Mouse (Mus musculus) intestine, embryonic 16.5 days (tissue): Measurements from ENCODE around the gene Chrd. TPM values are rescaled to one million over a fixed set of nuclear protein-coding genes. Genes with fewer than 3 reads are reported as not detected.

Source experiments
- ATAC-seq: fragments of 200-750 bp; cut with Nextera tagmentation; 2 replicates; pipeline ENCODE4 v1.8.0; 2017; ENCODE audit warnings: moderate TSS enrichment, moderate library complexity
- H3K27ac ChIP-seq: fragments of 300-500 bp; sonication (generic); 2 replicates; pipeline ENCODE4 v1.5.1; 2014; ENCODE audit warnings: mild to moderate bottlenecking, low read length
- H3K27me3 ChIP-seq: fragments of 300-500 bp; sonication (generic); replicated peaks from 2 replicates; pipeline ENCODE4 v1.6.1; 2014; ENCODE audit warnings: low read length, control low read depth, mixed read lengths; ENCODE audit not compliant: control insufficient read depth, insufficient read depth
- H3K36me3 ChIP-seq: fragments of 300-500 bp; sonication (generic); 2 replicates; pipeline ENCODE4 v1.6.1; 2014; ENCODE audit warnings: low read length, control low read depth; ENCODE audit not compliant: control insufficient read depth, insufficient read depth
- H3K4me1 ChIP-seq: fragments of 300-500 bp; sonication (generic); 2 replicates; pipeline ENCODE4 v1.6.1; 2014; ENCODE audit warnings: low read length, control low read depth, mixed read lengths; ENCODE audit not compliant: control insufficient read depth, insufficient read depth
- H3K4me2 ChIP-seq: fragments of 300-500 bp; sonication (generic); 2 replicates; pipeline ENCODE4 v1.6.1; 2014; ENCODE audit warnings: low read depth, low read length, control low read depth
- H3K4me3 ChIP-seq: fragments of 300-500 bp; sonication (generic); 2 replicates; pipeline ENCODE4 v1.5.1; 2014; ENCODE audit warnings: mild to moderate bottlenecking, low read length
- H3K9ac ChIP-seq: fragments of 300-500 bp; sonication (generic); 2 replicates; pipeline ENCODE4 v1.6.1; 2014; ENCODE audit warnings: low read depth, low read length
- H3K9me3 ChIP-seq: fragments of 300-500 bp; sonication (generic); 2 replicates; pipeline ENCODE4 v1.6.1; 2016; ENCODE audit warnings: low read length, control low read depth; ENCODE audit not compliant: control insufficient read depth
- WGBS: fragments of 180-500 bp; shearing (Covaris S2); extraction: QIAGEN DNeasy Blood & Tissue Kit; methylation state at CpG from one replicate; pipeline ENCODE4 v1.1.7; 2014; 5-methylcytosine and 5-hydroxymethylcytosine counted together
- polyA plus RNA-seq: library from polyadenylated mRNA; unstranded; fragments of >200 nt; fragmentation: Nextera tagmentation; extraction: Ambion mirVana; gene quantifications from 2 replicates; pipeline ENCODE4 v1.2.1, GENCODE M21; 2015

The Chrd gene
- polyA plus RNA-seq, 1 experiment from 2014 or later = 3.0 TPM

DNA sequence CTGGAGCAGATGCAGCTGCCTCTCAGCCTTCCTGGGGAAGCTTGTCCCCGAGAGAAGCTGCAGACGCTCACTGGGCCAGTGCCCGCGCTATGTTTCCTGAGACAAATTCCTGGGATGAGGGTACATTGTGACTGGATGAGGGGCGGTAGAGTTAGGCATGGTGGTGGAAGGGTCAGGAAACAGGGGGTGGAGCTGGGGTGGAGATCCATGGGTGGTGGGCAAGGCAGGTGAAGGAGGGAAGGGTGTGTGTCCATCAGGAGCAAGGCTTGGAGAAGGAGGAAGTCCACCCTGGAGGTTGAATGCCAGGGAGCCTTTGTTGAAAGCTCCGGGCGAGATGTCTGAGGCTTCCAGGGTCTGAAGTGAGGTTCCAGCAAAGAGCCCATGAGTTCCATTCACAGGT, 7.6 kb upstream of the Chrd start:
- no peak overlapping the region for H3K4me3 ChIP-seq
- peaks cover 9% of the 10 kb centered on the region; the same call in 1 of the 2 replicates for H3K4me1 ChIP-seq
- no peaks in the 10 kb centered on the region for H3K27me3 ChIP-seq
- no peak overlapping the region for H3K27ac ChIP-seq
- 85% methylated on average over 7 of the region's 7 CpGs for WGBS
- no peak overlapping the region for H3K9ac ChIP-seq
- peaks cover 6% of the 10 kb centered on the region; the same call in 1 of the 2 replicates for H3K36me3 ChIP-seq
- no peak overlapping the region for H3K4me2 ChIP-seq
- no peak for ATAC-seq
- H3K9me3 ChIP-seq = no peaks in the 10 kb centered on the region

DNA sequence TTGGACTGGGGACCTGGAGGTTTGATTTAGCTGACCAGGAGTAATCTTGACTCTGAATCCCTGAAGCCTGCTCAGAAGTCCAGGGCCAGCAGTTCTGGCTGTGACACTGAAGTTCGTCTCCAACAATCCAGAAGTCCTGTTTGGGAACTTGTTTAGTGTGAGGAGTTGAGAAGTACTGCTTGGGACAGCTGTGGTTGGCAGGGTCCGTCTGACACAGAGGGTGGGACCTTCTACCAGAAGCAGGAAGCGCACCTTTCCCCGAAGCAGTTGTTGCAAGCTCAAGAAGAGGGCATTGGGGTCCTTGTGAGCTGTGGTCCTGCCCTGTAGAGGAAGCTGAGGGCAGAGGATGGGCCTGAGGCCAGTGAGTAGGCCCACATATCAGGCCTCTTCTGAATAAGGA, 7.2 kb upstream of the Chrd start:
- no peak overlapping the region for H3K9ac ChIP-seq
- H3K4me1 ChIP-seq = peaks cover 12% of the 10 kb centered on the region; the same call in 1 of the 2 replicates
- H3K27me3 ChIP-seq = no peaks in the 10 kb centered on the region
- WGBS = 80% methylated on average over 4 of the region's 4 CpGs
- H3K36me3 ChIP-seq = peaks cover 6% of the 10 kb centered on the region; the same call in 1 of the 2 replicates
- no peak overlapping the region for H3K4me2 ChIP-seq
- ATAC-seq = no peak
- H3K27ac ChIP-seq = no peak overlapping the region
- H3K9me3 ChIP-seq = no peaks in the 10 kb centered on the region
- no peak overlapping the region for H3K4me3 ChIP-seq

DNA sequence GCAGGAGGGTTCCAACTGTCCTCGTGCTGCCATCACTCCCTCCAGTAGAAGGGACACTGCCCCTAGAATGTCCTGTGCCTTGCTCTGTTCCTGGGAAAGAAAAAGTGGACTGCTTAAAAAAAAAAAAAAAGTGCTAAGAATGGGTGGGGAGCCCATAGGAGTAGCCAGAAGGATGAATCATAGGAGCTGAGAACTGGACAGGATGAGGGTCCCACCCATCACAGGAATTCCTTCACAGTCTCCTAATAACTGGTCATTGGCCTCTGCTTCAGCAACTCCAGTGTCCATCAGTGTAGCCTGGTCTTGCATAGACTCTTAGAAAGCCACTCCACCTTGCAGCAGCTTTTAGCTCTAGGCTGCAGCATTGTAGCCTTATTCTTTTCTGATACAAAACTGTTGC, 6.5 kb upstream of the Chrd start:
- Histone ChIP-seq H3K4me2 (no peak overlapping the region), H3K9me3 (no peaks in the 10 kb centered on the region), H3K27ac (no peak overlapping the region), H3K4me1 (peaks cover 12% of the 10 kb centered on the region; the same call in 1 of the 2 replicates), H3K4me3 (no peak overlapping the region), H3K27me3 (no peaks in the 10 kb centered on the region), H3K36me3 (peaks cover 4% of the 10 kb centered on the region; the same call in 1 of the 2 replicates), H3K9ac (no peak overlapping the region)
- no peak for ATAC-seq
- WGBS = 66% methylated on average over 1 of the region's 1 CpGs

DNA sequence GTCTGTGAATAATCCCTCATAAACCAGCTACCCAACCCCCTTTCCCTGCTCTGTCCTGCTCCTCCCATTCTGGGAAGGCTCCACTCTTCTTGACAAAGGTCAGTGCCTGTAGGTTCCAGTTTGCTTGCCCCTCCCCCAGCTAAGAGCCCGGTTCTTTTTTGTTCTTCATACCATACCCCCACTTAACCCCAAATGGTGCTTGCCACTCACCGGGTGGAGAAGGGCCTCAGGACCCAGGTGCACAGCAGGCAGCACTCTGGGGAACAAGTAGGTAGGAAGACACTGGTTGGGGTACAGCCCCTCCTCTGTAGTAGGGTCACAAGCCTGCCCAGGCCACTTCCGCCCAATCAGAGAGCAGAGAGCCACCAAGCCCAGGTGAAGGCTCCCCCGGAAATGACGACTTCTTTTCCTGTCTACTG, 2.6 kb upstream of the Chrd start:
- Histone ChIP-seq H3K36me3 (no peaks in the 10 kb centered on the region), H3K9ac (peak overlapping the region; percentile 37; the same call in 1 of the 2 replicates), H3K4me3 (peak overlapping the region; percentile 23), H3K4me1 (peaks cover 20% of the 10 kb centered on the region), H3K27me3 (peaks cover 20% of the 10 kb centered on the region), H3K4me2 (peak overlapping the region; percentile 40), H3K27ac (no peak overlapping the region), H3K9me3 (no peaks in the 10 kb centered on the region)
- 37% methylated on average over 5 of the region's 5 CpGs for whole genome bisulfite sequencing
- peak; percentile 64 for ATAC-seq

DNA sequence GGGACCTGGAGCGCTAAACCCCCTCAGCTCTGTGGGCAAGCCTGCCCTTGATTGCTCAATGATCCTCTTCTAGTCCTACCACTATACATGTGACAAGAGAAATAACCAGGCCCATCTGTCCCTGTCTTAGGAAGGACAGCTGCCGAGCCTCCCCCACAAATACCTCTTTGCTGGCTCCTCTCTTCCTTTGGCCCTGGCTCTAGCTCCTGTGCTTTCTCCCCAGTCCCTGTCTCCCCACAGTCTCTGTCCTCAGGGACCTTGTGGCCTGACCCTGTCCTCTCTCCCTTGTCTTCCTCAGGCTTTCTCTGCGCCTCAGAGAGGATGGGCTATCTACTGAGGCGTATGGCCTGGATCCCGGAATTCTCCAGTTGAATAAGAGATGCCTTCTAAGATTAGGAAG, 1.2 kb upstream of the Chrd start:
- Histone ChIP-seq H3K9me3 (no peaks in the 10 kb centered on the region), H3K27ac (no peak overlapping the region)
- WGBS = 71% methylated on average over 5 of the region's 5 CpGs

DNA sequence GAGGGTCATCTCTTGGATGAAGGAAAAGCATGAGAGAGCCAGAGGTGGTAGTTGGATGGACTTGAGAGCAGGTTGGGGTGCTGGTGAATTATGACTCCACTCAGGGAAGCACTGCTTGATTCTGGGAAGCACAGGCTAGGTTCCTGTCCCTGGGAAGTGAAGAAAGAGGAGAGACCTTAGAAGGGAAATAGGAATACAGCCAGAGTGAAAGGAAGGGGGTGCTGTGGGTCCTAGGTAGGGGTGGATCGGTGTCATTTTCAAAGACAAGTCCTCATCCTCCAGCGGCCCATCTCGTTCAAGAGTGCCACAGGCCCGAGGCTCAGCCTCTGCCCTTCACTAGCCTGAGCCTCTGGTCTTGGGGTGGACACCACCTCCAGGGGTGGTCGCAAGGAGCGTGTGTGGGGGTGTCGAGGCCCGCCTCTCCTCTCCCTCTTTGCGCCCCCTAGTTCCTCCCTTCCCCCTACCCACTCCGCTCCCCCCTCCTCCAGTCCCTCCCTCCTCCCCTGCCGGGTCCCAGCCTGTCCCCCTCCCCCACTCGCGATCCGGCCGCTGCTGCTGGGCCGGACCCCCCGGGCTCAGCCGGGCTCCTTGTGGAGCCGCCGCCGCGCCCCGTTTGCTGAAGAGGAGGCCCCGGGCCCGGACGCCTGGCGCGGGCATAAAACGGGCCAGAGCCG, 539 bp upstream of the Chrd start:
- Histone ChIP-seq H3K36me3 (no peaks in the 10 kb centered on the region), H3K9ac (peak overlapping the region; percentile 81), H3K4me3 (peak overlapping the region; percentile 68), H3K9me3 (no peaks in the 10 kb centered on the region), H3K4me1 (peaks cover 20% of the 10 kb centered on the region), H3K27ac (peak overlapping the region; percentile 52; the same call in 1 of the 2 replicates), H3K27me3 (peaks cover 25% of the 10 kb centered on the region), H3K4me2 (peak overlapping the region; percentile 100)
- WGBS = 3% methylated on average over 30 of the region's 30 CpGs
- ATAC-seq = peak; percentile 12

More for the DNA sequence above, 1.2 kb upstream of the Chrd start:
- no peak overlapping the region for H3K4me3 ChIP-seq
- H3K27me3 ChIP-seq = peaks cover 25% of the 10 kb centered on the region
- H3K36me3 ChIP-seq = no peaks in the 10 kb centered on the region
- no peak for ATAC-seq
- no peak overlapping the region for H3K4me2 ChIP-seq
- no peak overlapping the region for H3K9ac ChIP-seq
- H3K4me1 ChIP-seq = peaks cover 20% of the 10 kb centered on the region

DNA sequence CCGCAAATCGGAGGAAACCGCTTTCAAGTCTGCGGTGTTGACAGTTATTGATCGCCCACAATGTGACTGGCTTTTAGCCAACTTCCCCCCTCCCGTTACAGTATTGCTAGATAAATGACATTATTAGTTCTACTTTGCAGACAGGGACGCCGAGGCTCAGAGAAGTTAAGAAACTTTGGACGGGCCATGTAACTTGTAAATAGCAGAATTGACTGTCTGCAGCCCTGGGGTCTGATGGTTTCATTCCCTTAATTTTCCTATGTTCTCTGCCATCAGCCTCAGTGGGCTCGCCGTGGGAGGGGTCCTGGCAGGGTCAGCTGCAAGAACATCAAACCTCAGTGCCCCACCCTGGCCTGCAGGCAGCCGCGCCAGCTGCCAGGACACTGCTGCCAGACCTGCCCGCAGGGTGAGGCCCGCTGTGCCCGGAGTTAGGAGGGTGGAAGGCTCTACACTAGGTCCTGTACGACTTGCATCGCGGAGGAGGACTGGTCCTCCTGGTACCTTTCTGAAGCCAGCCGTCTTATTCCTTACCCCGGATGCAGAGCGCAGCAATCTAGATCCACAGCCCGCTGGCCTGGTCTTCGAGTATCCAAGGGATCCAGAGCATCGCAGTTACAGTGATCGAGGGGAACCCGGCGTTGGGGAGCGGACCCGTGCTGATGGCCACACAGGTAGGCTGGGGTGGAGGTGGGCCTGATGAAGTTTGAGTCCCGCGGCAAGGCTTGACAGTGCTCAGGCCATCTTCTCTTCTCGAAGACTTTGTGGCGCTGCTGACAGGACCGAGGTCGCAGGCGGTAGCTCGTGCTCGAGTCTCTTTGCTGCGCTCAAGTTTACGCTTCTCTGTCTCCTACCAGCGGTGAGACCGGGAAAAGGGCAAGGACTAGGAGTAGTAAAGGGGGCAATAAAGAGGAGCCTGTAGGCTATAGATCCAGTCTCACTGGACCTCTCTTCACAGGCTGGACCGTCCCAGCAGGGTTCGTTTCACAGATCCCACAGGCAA, 1.1 kb downstream of the Chrd start, which contains the start of gene Thpo:
Gene Thpo (minus strand): TSS at position 781 of the 1,000 bp plus-strand sequence.
- no peaks in the 10 kb centered on the region for H3K36me3 ChIP-seq
- peak within 1 kb of the TSS; percentile 68 for H3K4me3 ChIP-seq
- H3K27me3 ChIP-seq = peaks cover 25% of the 10 kb centered on the region
- H3K9ac ChIP-seq = peak within 1 kb of the TSS; percentile 81
- peaks cover 20% of the 10 kb centered on the region for H3K4me1 ChIP-seq
- H3K4me2 ChIP-seq = peak within 1 kb of the TSS; percentile 100
- H3K27ac ChIP-seq = no peak within 1 kb of the TSS
- WGBS = 5% methylated on average over 45 of the region's 45 CpGs
- ATAC-seq = no peak
- no peaks in the 10 kb centered on the region for H3K9me3 ChIP-seq

DNA sequence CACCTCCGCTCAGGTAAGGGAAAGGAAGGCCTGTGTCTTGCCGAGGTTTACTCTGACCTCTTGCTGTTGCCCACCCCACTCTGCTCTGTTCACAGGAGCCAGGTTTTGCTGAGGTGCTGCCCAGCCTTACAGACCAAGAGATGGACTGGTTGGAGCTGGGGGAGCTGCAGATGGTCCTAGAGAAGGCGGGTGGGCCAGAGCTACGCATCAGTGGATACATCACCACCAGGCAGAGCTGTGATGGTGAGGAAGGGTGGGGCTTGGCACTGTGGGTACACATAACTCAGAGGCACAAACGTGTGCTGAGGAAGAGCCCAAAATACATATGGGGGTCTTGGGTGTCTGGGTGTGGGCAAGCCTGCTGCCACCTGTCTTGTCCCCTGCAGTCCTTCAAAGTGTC, 2.7 kb downstream of the Chrd start:
- peaks cover 11% of the 10 kb centered on the region for H3K4me1 ChIP-seq
- no peaks in the 10 kb centered on the region for H3K9me3 ChIP-seq
- H3K4me3 ChIP-seq = no peak overlapping the region
- H3K4me2 ChIP-seq = no peak overlapping the region
- H3K9ac ChIP-seq = no peak overlapping the region
- no peak for ATAC-seq
- H3K27ac ChIP-seq = no peak overlapping the region
- WGBS = 72% methylated on average over 5 of the region's 5 CpGs
- no peaks in the 10 kb centered on the region for H3K36me3 ChIP-seq
- H3K27me3 ChIP-seq = peaks cover 25% of the 10 kb centered on the region

DNA sequence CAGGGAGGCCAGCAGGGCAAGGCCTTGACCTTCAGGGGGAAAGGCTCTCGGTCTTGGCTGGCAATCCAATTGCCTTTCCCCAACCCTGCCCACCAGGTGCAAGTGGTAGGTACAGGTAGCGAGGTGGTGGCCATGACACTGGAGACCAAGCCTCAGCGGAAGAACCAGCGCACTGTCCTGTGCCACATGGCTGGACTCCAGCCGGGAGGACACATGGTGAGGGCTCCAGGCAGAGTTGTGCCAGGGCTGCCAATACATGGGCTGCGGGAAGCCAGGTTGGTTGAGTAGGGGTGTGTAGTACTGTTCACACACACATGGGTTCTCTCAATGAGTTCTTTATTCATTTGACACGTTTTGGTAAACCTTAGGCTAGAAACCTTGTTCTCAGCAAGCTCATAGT, 3.2 kb downstream of the Chrd start:
- Histone ChIP-seq H3K4me3 (no peak overlapping the region), H3K4me1 (peaks cover 11% of the 10 kb centered on the region), H3K27me3 (peaks cover 25% of the 10 kb centered on the region), H3K36me3 (no peaks in the 10 kb centered on the region), H3K27ac (no peak overlapping the region), H3K9me3 (no peaks in the 10 kb centered on the region), H3K4me2 (no peak overlapping the region), H3K9ac (no peak overlapping the region)
- no peak for ATAC-seq
- whole genome bisulfite sequencing = 89% methylated on average over 7 of the region's 7 CpGs
